Mouse (Mus musculus) lung, postnatal 0 days (tissue): ENCODE measurements around the gene Inpp5b. TPM values are rescaled to one million over a fixed set of nuclear protein-coding genes. Genes with fewer than 3 reads are reported as not detected.

Experiments
- ATAC-seq: fragments of 200-750 bp; cut with Nextera tagmentation; 2 replicates; pipeline ENCODE4 v1.8.0; 2017; ENCODE audit warnings: moderate library complexity
- DNase-seq: peaks from one replicate; pipeline ENCODE4 v3.0.0-alpha.2; 2016; ENCODE audit warnings: low spot score
- H3K27ac ChIP-seq: fragments of 300-500 bp; sonication (generic); 2 replicates; pipeline ENCODE4 v1.5.1; 2014; ENCODE audit warnings: antibody characterized with exemption, mild to moderate bottlenecking, low read length, mixed read lengths
- H3K27me3 ChIP-seq: fragments of 300-500 bp; sonication (generic); replicated peaks from 2 replicates; pipeline ENCODE4 v1.6.1; 2014; ENCODE audit warnings: low read length, mixed read lengths; ENCODE audit not compliant: insufficient read depth
- H3K36me3 ChIP-seq: fragments of 300-500 bp; sonication (generic); 2 replicates; pipeline ENCODE4 v1.6.1; 2014; ENCODE audit warnings: low read length, mixed read lengths; ENCODE audit not compliant: insufficient read depth
- H3K4me1 ChIP-seq: fragments of 300-500 bp; sonication (generic); 2 replicates; pipeline ENCODE4 v1.6.1; 2014; ENCODE audit warnings: antibody characterized with exemption, low read depth, low read length, mixed read lengths; ENCODE audit not compliant: insufficient read depth
- H3K4me2 ChIP-seq: fragments of 300-500 bp; sonication (generic); replicated peaks from 2 replicates; pipeline ENCODE4 v1.6.1; 2014; ENCODE audit warnings: low read depth, mild to moderate bottlenecking, low read length, moderate library complexity, mixed read lengths
- H3K4me3 ChIP-seq: fragments of 300-500 bp; sonication (generic); 2 replicates; pipeline ENCODE4 v1.5.1; 2014; ENCODE audit warnings: low read depth, low read length
- H3K9ac ChIP-seq: fragments of 300-500 bp; sonication (generic); replicated peaks from 2 replicates; pipeline ENCODE4 v1.6.1; 2014; ENCODE audit warnings: low read depth, mild to moderate bottlenecking
- H3K9me3 ChIP-seq: fragments of 300-500 bp; sonication (generic); 2 replicates; pipeline ENCODE4 v1.6.1; 2016; ENCODE audit warnings: low read length, mixed read lengths
- CTCF ChIP-seq: IDR thresholded peaks from 2 replicates; pipeline ENCODE4 v1.5.1; 2016; ENCODE audit warnings: antibody characterized with exemption, mild to moderate bottlenecking
- EP300 ChIP-seq: IDR thresholded peaks from 2 replicates; pipeline ENCODE4 v1.6.1; 2016; ENCODE audit warnings: antibody characterized with exemption, mild to moderate bottlenecking, control low read depth
- WGBS: fragments of 180-500 bp; shearing (Covaris S2); extraction: QIAGEN DNeasy Blood & Tissue Kit; methylation state at CpG from one replicate; pipeline ENCODE4 v1.1.7; 2014; 5-methylcytosine and 5-hydroxymethylcytosine counted together
- polyA plus RNA-seq: library from polyadenylated mRNA; unstranded; fragments of >200 nt; fragmentation: Nextera tagmentation; extraction: Ambion mirVana; gene quantifications from 2 replicates; pipeline ENCODE4 v1.2.1, GENCODE M21; 2015

Gene Inpp5b
- polyA plus RNA-seq, 1 experiment from 2014 or later = 59.6 TPM

GRCm38 (mm10) chr4:124796141-124796540, 54.5 kb downstream of the Inpp5b start:
- no peak for ATAC-seq
- peaks cover 56% of the 10 kb centered on the region for H3K36me3 ChIP-seq
- no peak overlapping the region for H3K4me3 ChIP-seq
- no peaks in the 10 kb centered on the region for H3K9me3 ChIP-seq
- H3K4me1 ChIP-seq = no peaks in the 10 kb centered on the region
- H3K9ac ChIP-seq = no peak overlapping the region
- H3K27ac ChIP-seq = no peak overlapping the region
- DNase-seq = no peak
- H3K27me3 ChIP-seq = no peaks in the 10 kb centered on the region
- no peak overlapping the region for H3K4me2 ChIP-seq
- TF ChIP-seq CTCF (no peak), EP300 (no peak)
- WGBS = 92% methylated on average over 8 of the region's 8 CpGs

- 90% methylated on average over 2 of the region's 2 CpGs for WGBS
- Histone ChIP-seq H3K27ac (no peak overlapping the region), H3K36me3 (peaks cover 51% of the 10 kb centered on the region), H3K9me3 (no peaks in the 10 kb centered on the region), H3K4me1 (no peaks in the 10 kb centered on the region), H3K4me2 (no peak overlapping the region), H3K27me3 (no peaks in the 10 kb centered on the region), H3K4me3 (no peak overlapping the region), H3K9ac (no peak overlapping the region)
- DNase-seq (no peak), ATAC-seq (no peak)
- TF ChIP-seq EP300 (no peak), CTCF (peak; percentile 31)
Observed at GRCm38 (mm10) chr4:124796913-124797312, 55.3 kb downstream of the Inpp5b start.

GRCm38 (mm10) chr4:124801552-124802308, 60.1 kb downstream of the Inpp5b start, which contains the start of gene Mtf1:
Gene Mtf1, plus strand, starts transcription at chr4:124802104.
- Histone ChIP-seq H3K27me3 (no peaks in the 10 kb centered on the region), H3K4me2 (peak within 1 kb of the TSS; percentile 91), H3K27ac (peak within 1 kb of the TSS; percentile 92), H3K4me3 (peak within 1 kb of the TSS; percentile 91), H3K4me1 (peaks cover 7% of the 10 kb centered on the region), H3K9ac (peak within 1 kb of the TSS; percentile 78), H3K9me3 (no peaks in the 10 kb centered on the region), H3K36me3 (peaks cover 26% of the 10 kb centered on the region)
- ATAC-seq = peak; percentile 85
- 3% methylated on average over 21 of the region's 21 CpGs for WGBS
- TF ChIP-seq CTCF (peak; percentile 84), EP300 (no peak)
- DNase-seq = peak; percentile 92

- no peak for TF ChIP-seq CTCF
- TF ChIP-seq EP300 = no peak
- no peaks in the 10 kb centered on the region for H3K9me3 ChIP-seq
- ATAC-seq (peak; percentile 100), DNase-seq (peak; percentile 99)
- H3K36me3 ChIP-seq = peaks cover 27% of the 10 kb centered on the region
- no peaks in the 10 kb centered on the region for H3K27me3 ChIP-seq
- peak overlapping the region; percentile 92 for H3K27ac ChIP-seq
- H3K4me3 ChIP-seq = peak overlapping the region; percentile 91
- H3K4me1 ChIP-seq = peaks cover 7% of the 10 kb centered on the region
- peak overlapping the region; percentile 78 for H3K9ac ChIP-seq
- WGBS = under 1% methylated on average over 49 of the region's 53 CpGs
- peak overlapping the region; percentile 91 for H3K4me2 ChIP-seq
Observed at GRCm38 (mm10) chr4:124802309-124803260, 60.9 kb downstream of the Inpp5b start.

GRCm38 (mm10) chr4:124803406-124803805, 61.8 kb downstream of the Inpp5b start:
- no peak for DNase-seq
- peaks cover 20% of the 10 kb centered on the region for H3K36me3 ChIP-seq
- no peaks in the 10 kb centered on the region for H3K9me3 ChIP-seq
- peaks cover 7% of the 10 kb centered on the region for H3K4me1 ChIP-seq
- peak overlapping the region; percentile 91 for H3K4me2 ChIP-seq
- peak overlapping the region; percentile 91; the same call in 1 of the 2 replicates for H3K4me3 ChIP-seq
- H3K27me3 ChIP-seq = no peaks in the 10 kb centered on the region
- ATAC-seq = no peak
- H3K9ac ChIP-seq = peak overlapping the region; percentile 78; the same call in 1 of the 2 replicates
- 64% methylated on average over 6 of the region's 6 CpGs for WGBS
- no peak overlapping the region for H3K27ac ChIP-seq
- no peak for TF ChIP-seq CTCF
- no peak for TF ChIP-seq EP300

GRCm38 (mm10) chr4:124808511-124808910, 66.9 kb downstream of the Inpp5b start:
- peaks cover 13% of the 10 kb centered on the region; the same call in 1 of the 2 replicates for H3K36me3 ChIP-seq
- ATAC-seq (no peak), DNase-seq (no peak)
- peaks cover under 1% of the 10 kb centered on the region; the same call in 1 of the 2 replicates for H3K4me1 ChIP-seq
- TF ChIP-seq EP300 = no peak
- TF ChIP-seq CTCF = no peak
- H3K9ac ChIP-seq = no peak overlapping the region
- 59% methylated on average over 5 of the region's 5 CpGs for WGBS
- H3K9me3 ChIP-seq = no peaks in the 10 kb centered on the region
- no peak overlapping the region for H3K27ac ChIP-seq
- no peak overlapping the region for H3K4me2 ChIP-seq
- no peaks in the 10 kb centered on the region for H3K27me3 ChIP-seq
- H3K4me3 ChIP-seq = no peak overlapping the region
